Mouse (Mus musculus) CH12.LX (cell line): ENCODE results near the gene Ndufs6. TPM values are rescaled to one million over a fixed set of nuclear protein-coding genes. Genes with fewer than 3 reads are reported as not detected.

Experiments
- DNase-seq: peaks from one replicate; pipeline ENCODE4 v3.0.0-alpha.2; 2013; ENCODE audit errors: extremely low read depth
- H3K27ac ChIP-seq: 2 replicates; pipeline ENCODE4 v1.5.1; 2012; ENCODE audit warnings: low read depth, mild to moderate bottlenecking, control low read depth, moderate library complexity; ENCODE audit not compliant: insufficient read depth
- H3K27me3 ChIP-seq: replicated peaks from 2 replicates; pipeline ENCODE3; 2012; ENCODE audit warnings: inconsistent platforms
- H3K36me3 ChIP-seq, 2 experiments: replicated peaks in 1 of 2; 2 replicates each; pipeline versions ENCODE3 to v1.6.1; 2012; ENCODE audit warnings: inconsistent platforms in 1 of 2, low read length in 1 of 2, mild to moderate bottlenecking in 1 of 2, mixed read lengths in 1 of 2, moderate library complexity in 1 of 2; ENCODE audit not compliant: control insufficient read depth in 1 of 2, insufficient read depth in 1 of 2
- H3K4me1 ChIP-seq, 2 experiments: 2 replicates each; pipeline ENCODE4 v1.6.1; 2012; ENCODE audit warnings: inconsistent platforms in 1 of 2, moderate library complexity in 1 of 2; ENCODE audit not compliant: insufficient read depth in 2 of 2, control insufficient read depth in 1 of 2
- H3K4me2 ChIP-seq: 2 replicates; pipeline ENCODE4 v1.6.1; 2012; ENCODE audit warnings: low read depth, mild to moderate bottlenecking, control low read depth; ENCODE audit not compliant: poor library complexity, insufficient read depth, severe bottlenecking
- H3K4me3 ChIP-seq, 3 experiments: fragments of 150-350 bp in 1 of 3; sonication (generic) in 1 of 3; replicated peaks in 1 of 3; 2 replicates each; pipeline versions ENCODE3 to v1.5.1; 2011 to 2012; ENCODE audit warnings: low read depth in 2 of 3, low read length in 2 of 3, mild to moderate bottlenecking in 2 of 3, moderate library complexity in 2 of 3, control low read depth in 1 of 3, improper control_type of control experiment in 1 of 3, inconsistent platforms in 1 of 3, mixed read lengths in 1 of 3; ENCODE audit not compliant: poor library complexity in 1 of 3
- H3K79me2 ChIP-seq: replicated peaks from 2 replicates; pipeline ENCODE4 v1.6.1; 2012; ENCODE audit warnings: mild to moderate bottlenecking, moderate library complexity; ENCODE audit not compliant: control insufficient read depth, poor library complexity, insufficient read depth, severe bottlenecking; ENCODE audit errors: extremely low read depth
- H3K9ac ChIP-seq: 2 replicates; pipeline ENCODE4 v1.6.1; 2012; ENCODE audit warnings: low read depth, mild to moderate bottlenecking, control low read depth, moderate library complexity; ENCODE audit not compliant: insufficient read depth
- H3K9me3 ChIP-seq: replicated peaks from 2 replicates; pipeline ENCODE3; 2012; ENCODE audit warnings: low read length, inconsistent platforms, mixed read lengths
- BHLHE40 ChIP-seq: IDR thresholded peaks from 2 replicates; pipeline ENCODE4 v1.6.1; 2011; ENCODE audit warnings: mild to moderate bottlenecking, low read depth, low read length, improper control_type of control experiment
- CHD2 ChIP-seq: IDR thresholded peaks from 2 replicates; pipeline ENCODE4 v1.6.1; 2011; ENCODE audit warnings: low read length, improper control_type of control experiment
- E2F4 ChIP-seq: IDR thresholded peaks from 2 replicates; pipeline ENCODE4 v1.6.1; 2011; ENCODE audit warnings: low read depth, low read length, improper control_type of control experiment; ENCODE audit not compliant: insufficient replicate concordance
- ELF1 ChIP-seq: IDR thresholded peaks from 2 replicates; pipeline ENCODE4 v1.6.1; 2014; ENCODE audit warnings: low read depth, mild to moderate bottlenecking, inconsistent platforms, low read length, improper control_type of control experiment
- EP300 ChIP-seq: IDR thresholded peaks from 2 replicates; pipeline ENCODE4 v1.6.1; 2011; ENCODE audit warnings: low read length, improper control_type of control experiment
- ETS1 ChIP-seq: conservative IDR thresholded peaks from 2 replicates; pipeline ENCODE4 v1.6.1; 2012; ENCODE audit warnings: low read depth, mild to moderate bottlenecking, inconsistent platforms, low read length, improper control_type of control experiment, moderate library complexity
- GABPA ChIP-seq: IDR thresholded peaks from 2 replicates; pipeline ENCODE4 v1.6.1; 2012; ENCODE audit warnings: low read depth, low read length, improper control_type of control experiment, inconsistent platforms; ENCODE audit not compliant: insufficient replicate concordance
- IRF4 ChIP-seq: IDR thresholded peaks from 2 replicates; pipeline ENCODE4 v1.6.1; 2014; ENCODE audit warnings: low read depth, mild to moderate bottlenecking, inconsistent platforms, low read length, improper control_type of control experiment
- JUN ChIP-seq: IDR thresholded peaks from 2 replicates; pipeline ENCODE4 v1.6.1; 2011; ENCODE audit warnings: low read depth, mild to moderate bottlenecking, low read length, improper control_type of control experiment, moderate library complexity; ENCODE audit not compliant: insufficient read depth
- JUND ChIP-seq: conservative IDR thresholded peaks from 2 replicates; pipeline ENCODE4 v1.6.1; 2011; ENCODE audit warnings: low read depth, low read length, improper control_type of control experiment
- MAZ ChIP-seq: IDR thresholded peaks from 2 replicates; pipeline ENCODE4 v1.6.1; 2012; ENCODE audit warnings: low read depth, mild to moderate bottlenecking, inconsistent platforms, low read length, improper control_type of control experiment, moderate library complexity
- MEF2A ChIP-seq: IDR thresholded peaks from 2 replicates; pipeline ENCODE4 v1.6.1; 2014; ENCODE audit warnings: low read depth, mild to moderate bottlenecking, inconsistent platforms, low read length, improper control_type of control experiment, borderline replicate concordance
- MXI1 ChIP-seq: IDR thresholded peaks from 2 replicates; pipeline ENCODE4 v1.6.1; 2011; ENCODE audit warnings: mild to moderate bottlenecking, low read depth, low read length, improper control_type of control experiment
- NELFE ChIP-seq: IDR thresholded peaks from 2 replicates; pipeline ENCODE4 v1.6.1; 2011; ENCODE audit warnings: low read depth, low read length, improper control_type of control experiment
- PAX5 ChIP-seq: IDR thresholded peaks from 2 replicates; pipeline ENCODE4 v1.6.1; 2012; ENCODE audit warnings: low read length, inconsistent platforms, mixed read lengths
- POLR2A ChIP-seq: IDR thresholded peaks from 2 replicates; pipeline ENCODE4 v1.6.1; 2011; ENCODE audit warnings: low read depth, mild to moderate bottlenecking, improper control_type of control experiment, low read length
- RAD21 ChIP-seq: IDR thresholded peaks from 2 replicates; pipeline ENCODE4 v1.6.1; 2011; ENCODE audit warnings: low read depth, mild to moderate bottlenecking, low read length, improper control_type of control experiment, moderate library complexity
- RCOR1 ChIP-seq: conservative IDR thresholded peaks from 2 replicates; pipeline ENCODE4 v1.6.1; 2012; ENCODE audit warnings: low read depth, mild to moderate bottlenecking, inconsistent platforms, low read length, improper control_type of control experiment
- SIN3A ChIP-seq: IDR thresholded peaks from 2 replicates; pipeline ENCODE4 v1.6.1; 2012; ENCODE audit warnings: low read length, improper control_type of control experiment, inconsistent platforms
- TBP ChIP-seq: conservative IDR thresholded peaks from 2 replicates; pipeline ENCODE4 v1.6.1; 2011; ENCODE audit warnings: low read depth, low read length, improper control_type of control experiment
- USF1 ChIP-seq: IDR thresholded peaks from 2 replicates; pipeline ENCODE4 v1.6.1; 2014; ENCODE audit warnings: low read depth, mild to moderate bottlenecking, inconsistent platforms, low read length, improper control_type of control experiment
- ZMIZ1 ChIP-seq: IDR thresholded peaks from 2 replicates; pipeline ENCODE4 v1.6.1; 2012; ENCODE audit warnings: low read depth, mild to moderate bottlenecking, inconsistent platforms, low read length, improper control_type of control experiment
- ZNF384 ChIP-seq: IDR thresholded peaks from 2 replicates; pipeline ENCODE4 v1.6.1; 2012; ENCODE audit warnings: low read depth, low read length, improper control_type of control experiment, inconsistent platforms
- dilution Hi-C: fragments of 300-500 bp; cut with MboI; formaldehyde crosslinking; loops from 2 replicates; pipeline ENCODE4 v1.14.3; 2020; ENCODE audit warnings: low sequenced_read_pairs; ENCODE audit not compliant: extremely low pct_unique_long_range_greater_than_20kb, extremely low pct_ligation_motif_present
- in situ Hi-C: fragments of 300-500 bp; cut with MboI; formaldehyde crosslinking; loops from 3 replicates; pipeline ENCODE4 v1.14.3; 2019; ENCODE audit warnings: low sequenced_read_pairs, low pct_ligation_motif_present, low pct_unique_long_range_greater_than_20kb, mixed read lengths
- polyA plus RNA-seq: library from polyadenylated mRNA; unstranded; fragments of >175 nt; gene quantifications from 2 replicates; pipeline ENCODE4 v1.2.1, GENCODE M21; 2012; ENCODE audit warnings: low read depth; ENCODE audit not compliant: insufficient read length
- total RNA-seq, 2 experiments: library from RNA; depleted of rRNA; stranded (reverse); fragments of 300-350 nt in 1 of 2; fragments of >200 nt in 1 of 2; gene quantifications; 2 replicates each; pipeline ENCODE4 v1.2.3; 2012 to 2014

Gene Ndufs6
- total and polyA plus RNA-seq, 3 experiments = 165 to 190 (median 182) TPM

- H3K27me3 ChIP-seq = no peaks in the 10 kb centered on the region
- dilution Hi-C loops (no loop called here), in situ Hi-C loops (loop anchor here (25.0 kb wide), 1 partner anchor 236 kb away; no protein-coding TSS in a partner anchor)
- no peak overlapping the region for H3K4me2 ChIP-seq
- H3K36me3 ChIP-seq = peaks cover 60 to 86% of the 10 kb centered on the region in 2 experiments
- H3K4me1 ChIP-seq = peaks cover 5 to 14% of the 10 kb centered on the region in 2 experiments
- H3K4me3 ChIP-seq = no peak overlapping the region
- no peaks in the 10 kb centered on the region for H3K9me3 ChIP-seq
- peaks cover 18% of the 10 kb centered on the region for H3K79me2 ChIP-seq
- no peak overlapping the region for H3K9ac ChIP-seq
- no peak for TF ChIP-seq PAX5
- no peak for TF ChIP-seq NELFE
- TF ChIP-seq POLR2A = no peak
- no peak for TF ChIP-seq JUN
- no peak for TF ChIP-seq SIN3A
- no peak for TF ChIP-seq TBP
- no peak for TF ChIP-seq E2F4
- no peak for TF ChIP-seq ELF1
- TF ChIP-seq EP300 = no peak
- no peak for TF ChIP-seq BHLHE40
- no peak for TF ChIP-seq ZMIZ1
- TF ChIP-seq RCOR1 = no peak
- no peak for TF ChIP-seq ZNF384
- TF ChIP-seq JUND = no peak
- TF ChIP-seq ETS1 = no peak
- TF ChIP-seq RAD21 = no peak
- TF ChIP-seq MEF2A = no peak
- no peak for TF ChIP-seq MAZ
- TF ChIP-seq GABPA = no peak
- TF ChIP-seq IRF4 = no peak
- DNase-seq = no peak
- H3K27ac ChIP-seq = no peak overlapping the region
These were observed 4.9 kb downstream of the Ndufs6 start for GRCm38 (mm10) chr13:73323406-73323805.

GRCm38 (mm10) chr13:73322626-73323025 is 5.7 kb downstream of the Ndufs6 start:
- DNase-seq = no peak
- Histone ChIP-seq H3K9ac (no peak overlapping the region), H3K27me3 (no peaks in the 10 kb centered on the region), H3K4me3 (no peak overlapping the region), H3K79me2 (peaks cover 12% of the 10 kb centered on the region), H3K4me2 (no peak overlapping the region), H3K4me1 (peaks cover 5 to 14% of the 10 kb centered on the region in 2 experiments), H3K36me3 (peaks cover 64 to 92% of the 10 kb centered on the region in 2 experiments), H3K9me3 (no peaks in the 10 kb centered on the region), H3K27ac (no peak overlapping the region)
- dilution Hi-C loops = no loop called here
- TF ChIP-seq RCOR1 (no peak), MXI1 (no peak), CHD2 (no peak), BHLHE40 (no peak), GABPA (no peak), NELFE (no peak), USF1 (no peak), IRF4 (no peak), E2F4 (no peak)
- in situ Hi-C loops = loop anchor here (25.0 kb wide), 1 partner anchor 235 kb away; no protein-coding TSS in a partner anchor
